Mouse (Mus musculus): ENCODE measurements around the gene Usp6nl.

Usp6nl gene

GRCm38 (mm10) chr2:6333570-6333969 lies 11.1 kb downstream of the Usp6nl start:
- no peak for DNase-seq

DNA sequence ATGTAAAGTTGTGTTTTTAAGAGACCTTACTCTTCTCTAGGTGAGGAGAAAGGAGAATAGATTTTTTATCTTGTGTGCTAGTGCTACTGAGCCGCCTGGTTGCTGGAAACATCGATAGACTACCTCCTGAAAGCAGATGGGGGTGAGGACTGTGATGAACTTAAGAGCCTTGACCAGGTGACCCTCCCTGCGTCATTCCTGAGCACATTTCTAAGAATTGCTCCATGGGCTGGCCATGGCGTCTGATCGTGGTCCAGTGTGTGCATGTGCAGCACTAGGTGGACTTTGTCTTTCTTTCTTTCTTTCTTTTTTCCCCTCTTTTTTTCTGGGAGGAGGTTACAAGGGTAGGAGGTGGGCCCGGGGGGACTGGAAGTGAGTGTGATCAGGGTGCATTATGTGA lies 11.5 kb downstream of the Usp6nl start:
- no peak for DNase-seq

DNA sequence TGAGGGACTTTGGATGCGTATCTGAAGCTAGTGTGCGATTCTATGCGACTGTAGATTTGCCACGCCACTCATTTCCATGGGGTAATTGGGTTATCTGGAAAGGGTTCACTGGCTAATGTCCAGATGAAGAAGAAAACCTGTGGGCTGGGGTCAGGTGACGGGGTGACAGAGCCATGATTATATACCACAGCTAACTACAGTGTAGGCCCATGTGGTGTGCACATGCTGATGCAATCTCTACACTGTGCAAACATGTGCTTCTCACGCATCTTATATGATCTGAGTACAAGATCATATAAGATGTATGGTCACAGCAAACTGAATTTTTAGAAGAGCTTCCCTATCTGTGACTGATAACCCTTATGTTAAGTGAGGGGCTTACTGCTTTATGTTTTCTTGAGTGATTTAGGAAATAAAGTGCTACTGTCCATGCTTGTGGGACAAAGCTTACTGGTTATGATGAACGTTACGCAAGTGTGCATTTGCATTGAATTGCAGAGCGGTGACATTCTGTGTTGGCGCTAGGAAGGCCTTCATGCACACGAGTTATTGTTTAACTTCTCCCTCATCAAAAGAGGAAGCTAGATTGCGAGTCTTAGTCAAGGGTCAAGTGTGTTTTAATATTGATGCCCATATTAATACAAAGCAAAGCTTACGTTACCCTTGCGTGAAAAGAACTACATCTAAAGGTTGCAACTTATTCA lies 12.7 kb downstream of the Usp6nl start:
- no peak for DNase-seq

DNA sequence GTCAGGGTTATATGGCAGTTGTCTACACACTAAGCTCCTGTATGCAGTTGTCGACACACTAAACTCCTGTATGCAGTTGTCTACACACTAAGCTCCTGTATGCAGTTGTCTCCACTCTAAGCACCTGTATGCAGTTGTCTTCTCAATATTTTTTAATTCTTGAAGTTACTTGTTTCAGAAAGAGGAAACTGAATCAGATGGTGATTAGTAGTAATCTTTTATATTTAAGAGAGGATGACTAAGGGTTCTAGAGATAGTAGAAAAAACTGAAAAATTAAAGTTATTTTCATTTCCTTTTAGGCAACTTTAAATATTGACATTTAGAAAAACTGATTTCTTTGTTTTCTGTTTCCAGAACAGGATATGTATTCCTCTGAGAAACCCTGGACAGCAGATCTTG lies 13.5 kb downstream of the Usp6nl start:
- no peak for DNase-seq

DNA sequence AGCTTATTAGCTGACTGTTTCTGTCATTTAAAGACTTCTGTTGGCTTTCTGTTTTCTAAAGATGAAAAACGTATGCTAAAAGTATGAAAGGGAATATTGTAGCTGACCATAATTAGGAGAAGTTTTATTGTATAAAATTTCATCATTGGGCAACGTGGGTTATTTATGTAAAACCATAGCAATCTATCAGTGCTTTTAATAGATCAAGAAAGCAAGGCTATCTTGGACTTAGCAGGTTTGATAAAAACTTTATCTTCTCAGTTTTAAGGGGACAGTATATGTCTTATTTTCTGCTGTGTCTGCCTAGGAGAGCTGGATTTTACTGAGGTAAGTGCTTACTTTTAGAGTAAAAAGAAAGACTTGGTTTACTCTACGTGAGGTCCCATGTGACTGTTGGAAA lies 14.2 kb downstream of the Usp6nl start:
- DNase-seq = no peak

DNA sequence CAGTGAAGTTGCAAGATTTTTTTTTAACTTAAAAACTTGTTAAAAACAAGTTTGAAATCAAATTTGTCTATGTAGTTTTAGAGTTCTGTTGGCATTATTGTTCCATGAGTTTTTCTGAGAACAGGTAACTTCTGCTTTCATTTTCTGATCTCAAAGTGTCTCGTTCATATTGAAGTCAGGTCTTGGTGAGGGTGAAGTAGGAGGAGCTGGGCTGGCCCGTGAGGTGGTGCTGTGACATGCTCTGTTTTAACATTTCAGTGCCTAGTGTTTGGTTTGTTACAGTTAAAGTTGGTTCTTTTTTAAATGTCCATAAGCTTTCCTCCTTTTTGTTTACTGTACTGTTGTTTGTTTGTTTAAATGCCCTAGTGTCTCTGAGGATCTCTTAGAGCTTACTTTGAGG lies 15.0 kb downstream of the Usp6nl start:
- DNase-seq = no peak

DNA sequence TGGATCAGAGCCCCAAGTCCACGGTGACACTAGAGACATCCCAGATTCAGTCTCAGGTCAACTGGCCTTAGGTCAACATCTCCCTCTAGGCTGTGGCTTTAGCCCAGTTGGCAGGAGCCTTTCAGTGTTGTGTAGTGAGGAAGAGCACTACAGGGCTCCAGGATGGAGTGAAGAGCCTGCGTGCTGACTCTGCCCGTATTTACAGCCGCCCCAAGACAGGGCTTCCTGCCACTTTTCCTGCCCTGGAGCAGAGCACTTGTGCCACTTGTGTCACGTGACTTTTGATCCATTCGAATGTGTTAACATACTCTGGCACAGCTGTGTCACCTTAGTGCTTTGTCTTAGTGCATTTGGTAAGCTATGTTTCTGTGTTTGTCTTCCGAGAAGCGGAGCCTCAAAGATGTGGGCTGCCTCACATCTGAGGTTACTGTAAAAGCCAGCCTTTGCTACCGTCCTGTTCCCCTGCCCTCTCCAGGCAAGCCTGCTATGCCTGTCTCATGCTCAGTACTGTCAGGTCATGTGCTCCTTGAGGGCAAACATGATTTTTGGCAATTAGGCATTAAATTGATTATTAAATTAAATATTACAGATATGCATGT lies 15.7 kb downstream of the Usp6nl start:
- DNase-seq = no peak

- no peak for DNase-seq
Observed at GRCm38 (mm10) chr2:6340439-6340838, 18.0 kb downstream of the Usp6nl start.

DNA sequence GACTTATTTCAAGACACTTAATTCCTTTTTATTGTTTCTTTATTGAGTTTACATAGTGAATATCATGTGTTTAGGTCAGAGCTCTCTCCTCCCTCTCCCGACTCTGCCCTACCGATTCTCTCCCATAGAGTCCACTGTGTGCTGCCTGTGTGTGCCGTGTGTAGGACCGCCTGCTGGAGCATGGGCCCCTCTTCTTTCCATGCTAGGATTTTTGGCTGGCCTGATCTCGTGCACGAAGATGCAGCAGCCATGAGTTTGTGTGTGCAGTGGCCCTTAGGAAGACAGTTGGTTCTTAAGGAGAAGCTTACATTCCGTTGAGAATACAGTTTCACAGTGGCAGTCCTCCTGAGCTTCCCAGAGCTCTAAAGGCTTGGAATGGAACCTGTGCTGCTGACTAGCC lies 19.0 kb downstream of the Usp6nl start:
- no peak for DNase-seq

- no peak for DNase-seq
Observed at GRCm38 (mm10) chr2:6349256-6350092, 27.0 kb downstream of the Usp6nl start.

DNA sequence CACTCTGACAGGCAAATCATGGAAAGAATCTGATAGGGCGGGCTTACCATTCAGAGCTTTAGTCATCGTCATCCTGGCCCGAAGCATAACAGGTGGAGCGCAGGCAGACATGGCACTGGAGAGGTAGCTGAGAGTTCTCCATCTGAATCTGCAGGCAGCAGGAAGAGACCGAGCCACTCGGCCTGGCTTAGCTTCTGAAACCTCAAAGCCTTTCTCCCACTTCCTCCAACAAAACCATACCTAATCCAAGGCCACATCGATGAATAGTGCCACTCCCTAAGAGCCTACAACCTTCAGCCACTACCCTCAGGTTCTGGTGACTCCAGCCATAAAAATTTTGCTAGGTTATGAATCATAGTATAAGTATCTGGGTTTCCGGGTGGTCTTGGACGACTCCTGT lies 27.7 kb downstream of the Usp6nl start:
- DNase-seq = no peak

- DNase-seq = no peak
Observed at GRCm38 (mm10) chr2:6350931-6351695, 28.6 kb downstream of the Usp6nl start.

- DNase-seq = no peak
Observed at GRCm38 (mm10) chr2:6352541-6352971, 30.1 kb downstream of the Usp6nl start.

- no peak for DNase-seq
Observed at GRCm38 (mm10) chr2:6353060-6353459, 30.6 kb downstream of the Usp6nl start.

DNA sequence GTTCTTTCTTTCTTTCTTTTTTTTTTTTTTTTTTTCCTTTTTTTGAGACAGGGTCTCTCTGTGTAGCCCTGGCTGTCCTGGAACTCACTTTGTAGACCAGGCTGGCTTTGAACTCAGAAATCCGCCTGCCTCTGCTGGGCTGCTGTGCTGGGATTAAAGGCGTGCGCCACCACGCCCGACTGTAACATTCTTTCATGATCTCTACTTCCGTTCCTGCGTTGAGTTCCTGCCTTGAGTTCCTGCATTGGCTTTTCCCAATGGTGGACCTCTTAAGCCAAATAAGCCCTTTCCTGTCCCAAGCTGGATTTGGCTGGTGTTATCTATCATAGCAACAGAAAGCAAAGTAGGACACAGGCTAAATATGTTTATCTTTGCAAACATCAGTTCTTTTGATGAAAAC lies 34.8 kb downstream of the Usp6nl start:
- no peak for DNase-seq

DNA sequence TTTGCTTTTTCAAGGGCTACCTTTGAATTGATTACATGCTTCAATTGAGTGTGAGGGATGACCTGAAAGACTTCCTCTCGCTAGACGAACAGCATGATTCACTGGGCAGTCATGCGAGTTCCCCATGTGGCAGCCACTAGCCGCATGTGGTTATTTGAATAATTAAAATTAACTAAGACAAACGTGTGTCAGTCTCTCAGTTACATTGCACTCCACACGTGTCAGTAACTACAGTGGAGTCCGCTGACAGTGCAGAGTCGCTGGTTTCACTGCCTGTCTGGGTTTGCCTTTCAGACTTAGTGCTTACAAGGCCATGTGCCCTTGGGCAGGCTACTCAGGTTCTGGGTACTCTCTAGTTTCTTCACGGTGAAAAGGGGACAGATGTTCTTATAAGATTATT lies 37.2 kb downstream of the Usp6nl start:
- no peak for DNase-seq

- DNase-seq = no peak
Observed at GRCm38 (mm10) chr2:6363126-6363525, 40.7 kb downstream of the Usp6nl start.

DNA sequence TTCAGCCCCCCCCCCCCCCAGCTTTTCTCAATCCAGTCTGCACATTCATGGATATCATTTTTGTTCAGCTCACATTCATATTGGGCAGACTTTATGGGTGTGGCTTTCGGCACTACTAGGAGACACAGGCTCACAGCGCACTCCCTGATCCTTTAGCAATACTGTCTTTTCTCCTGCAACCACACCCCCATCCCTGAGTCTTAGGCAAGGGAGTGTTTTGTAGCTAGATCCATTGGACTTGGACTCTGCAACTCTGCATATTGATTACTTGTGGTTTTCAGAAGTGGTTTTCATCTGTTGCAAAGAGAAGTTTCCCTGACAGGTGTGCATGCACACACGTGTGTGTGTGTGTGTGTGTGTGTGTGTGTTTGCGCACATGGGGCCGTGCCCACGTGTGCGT lies 41.5 kb downstream of the Usp6nl start:
- no peak for DNase-seq

DNA sequence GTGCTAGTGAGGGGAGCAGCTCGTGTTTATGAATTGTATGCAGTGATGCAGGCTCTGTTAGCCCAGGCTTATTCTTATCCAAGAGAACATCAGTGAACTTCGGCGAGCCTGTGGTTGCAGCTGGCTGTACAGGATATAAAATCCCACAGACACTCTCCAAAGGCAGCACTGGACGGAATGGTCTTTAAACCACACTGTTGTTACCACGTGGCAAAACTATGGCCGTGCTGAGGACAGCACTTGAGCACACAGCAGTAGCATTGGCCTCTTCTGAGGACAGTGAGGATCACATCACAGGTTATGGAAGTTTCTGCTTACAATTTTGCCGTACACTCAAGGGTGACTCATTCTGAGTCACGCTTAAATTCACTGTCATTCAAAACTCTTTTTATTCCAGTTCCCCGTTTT lies 44.1 kb downstream of the Usp6nl start:
- no peak for DNase-seq

- no peak for DNase-seq
Observed at GRCm38 (mm10) chr2:6366973-6367372, 44.5 kb downstream of the Usp6nl start.

GRCm38 (mm10) chr2:6367497-6367896 lies 45.0 kb downstream of the Usp6nl start:
- no peak for DNase-seq

DNA sequence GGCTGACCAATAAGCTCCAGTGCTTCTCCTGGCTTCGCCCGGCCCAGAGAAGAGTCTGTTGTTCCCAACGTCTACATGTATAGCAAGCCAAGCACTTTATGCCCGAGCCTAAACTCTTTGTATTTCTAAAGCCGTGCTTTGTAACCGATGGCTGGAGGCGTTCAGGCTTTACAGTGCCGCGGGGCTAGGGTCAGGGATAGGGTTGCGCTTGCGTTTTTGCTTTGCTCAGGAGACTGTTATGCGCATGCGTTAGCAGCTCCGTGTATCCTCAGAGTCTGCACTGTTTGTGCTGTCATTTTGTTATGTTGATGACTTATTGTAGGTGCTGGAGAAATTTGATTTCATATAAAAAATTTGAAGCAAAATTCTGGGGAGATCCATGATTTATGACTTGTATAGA lies 51.7 kb downstream of the Usp6nl start:
- no peak for DNase-seq

GRCm38 (mm10) chr2:6376071-6376470 lies 53.6 kb downstream of the Usp6nl start:
- DNase-seq = no peak

Measured in right cerebral cortex, postnatal 25 days (tissue).